Mouse (Mus musculus): ENCODE data around the gene Tmem53.
A peak's percentile ranks its signal among the peaks of the same experiment; 100 is the strongest.
"Not testable (repeated sequence)": the region's sequence is repeated elsewhere in the genome, so short reads cannot be mapped to it uniquely, and the experiment has no call there.

Gene Tmem53

DNA sequence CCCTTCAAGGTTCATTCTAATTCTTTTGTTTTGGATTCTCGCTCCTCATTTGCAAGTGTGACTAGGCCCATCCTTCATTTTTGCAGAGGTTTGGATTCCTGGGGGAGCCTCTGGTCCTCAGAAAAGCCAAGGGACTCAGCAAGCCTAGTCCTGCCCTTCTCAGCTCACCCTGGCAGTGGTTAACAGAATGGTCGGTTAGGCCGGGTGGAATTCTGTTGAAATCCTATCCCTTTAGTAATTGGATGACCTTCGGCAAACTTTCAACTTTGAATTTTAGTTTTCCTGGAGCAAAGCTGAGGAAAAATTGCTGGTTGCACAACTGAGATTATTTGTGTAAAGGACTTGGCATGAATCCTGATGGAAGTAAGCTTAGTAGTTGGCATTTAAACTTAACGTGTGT, 600 bp downstream of the Tmem53 start:
- no peak for DNase-seq (ENCODE audit: low spot score)

DNA sequence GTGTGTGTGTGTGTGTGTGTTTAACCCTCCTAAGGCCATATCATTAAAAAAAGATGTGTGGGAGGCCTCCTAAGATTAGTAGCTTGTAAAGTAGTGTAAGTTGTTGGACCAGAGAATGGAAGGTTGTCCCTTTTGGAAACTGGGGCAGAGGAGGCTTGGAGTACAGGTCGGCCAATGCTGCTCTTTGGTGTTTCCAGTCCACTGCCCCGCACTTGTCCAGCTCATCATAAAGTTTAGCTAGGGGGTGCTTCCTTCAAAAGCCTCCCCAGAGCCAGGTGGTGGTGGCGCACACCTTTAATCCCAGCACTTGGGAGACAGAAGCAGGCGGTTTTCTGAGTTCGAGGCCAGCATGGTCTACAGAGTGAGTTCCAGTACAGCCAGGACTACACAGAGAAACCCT, 1.0 kb downstream of the Tmem53 start:
- DNase-seq (ENCODE audit: low spot score) = no peak

DNA sequence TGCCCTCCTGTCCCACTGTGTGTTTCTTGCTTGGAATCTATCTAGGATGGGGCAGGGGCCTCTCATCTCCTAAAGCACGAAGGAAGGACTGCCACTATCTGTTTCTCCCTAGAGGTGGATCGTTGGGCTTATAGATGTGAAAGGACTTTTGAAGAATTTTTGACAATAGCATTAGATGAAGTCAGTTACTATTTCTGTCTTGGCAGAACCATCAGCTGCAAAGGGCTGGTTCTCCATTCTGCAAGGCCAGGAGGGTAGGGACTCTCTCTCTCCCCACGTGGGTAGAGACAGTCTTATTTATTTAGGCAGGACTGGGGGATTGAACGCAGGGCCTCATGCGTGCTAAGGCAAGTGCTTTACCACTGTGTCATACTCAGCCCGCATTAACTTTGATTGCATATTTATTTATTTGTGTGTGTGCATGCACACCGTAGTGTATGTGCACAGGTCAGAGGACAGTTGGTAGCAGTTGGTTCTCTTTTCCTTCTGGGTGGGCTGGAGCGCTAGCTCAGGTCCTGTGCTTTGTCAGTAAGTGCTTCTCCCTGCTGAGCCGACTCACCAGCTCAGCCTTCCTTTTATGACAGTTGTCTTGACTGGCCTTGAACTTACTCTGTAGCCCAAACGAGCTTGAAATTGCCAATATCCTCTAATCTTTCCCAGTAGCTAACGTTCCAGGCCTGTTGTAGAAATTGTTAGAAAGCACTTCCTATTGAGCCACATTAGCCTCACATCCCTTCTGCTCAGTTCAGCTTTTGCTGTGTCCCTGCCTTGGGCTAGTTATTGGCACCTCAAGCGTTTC, 1.7 kb downstream of the Tmem53 start:
- no peak for DNase-seq (ENCODE audit: low spot score)

DNA sequence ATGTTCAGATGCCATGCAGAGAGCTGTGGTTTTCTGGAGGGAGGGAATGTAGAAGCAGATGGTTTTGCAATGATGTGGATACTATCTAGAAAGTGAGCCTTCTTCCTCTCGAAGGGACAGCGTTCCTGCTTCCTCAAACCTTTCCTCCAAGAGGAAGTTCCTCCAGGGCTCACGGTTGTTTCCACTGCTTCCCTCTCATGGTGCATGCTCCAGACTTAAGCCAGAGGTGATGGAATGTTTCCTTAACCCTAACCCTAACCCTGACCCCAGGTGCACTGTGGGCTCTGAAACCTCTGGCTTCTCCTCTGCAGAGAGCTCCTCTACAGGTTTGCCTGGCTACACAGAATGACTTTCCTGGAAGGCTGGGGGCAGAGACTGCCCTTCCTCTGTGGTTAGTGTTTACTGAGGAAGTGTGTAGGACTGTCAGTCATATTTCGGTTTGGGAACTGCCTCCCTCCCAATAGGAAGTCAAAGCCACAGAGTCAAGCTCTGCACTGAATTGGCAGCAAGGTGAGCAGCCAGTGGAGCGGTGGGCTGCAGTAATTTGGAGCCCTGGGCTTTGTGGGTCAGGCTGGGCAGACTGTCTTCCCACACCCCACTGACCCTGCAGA, 2.4 kb downstream of the Tmem53 start:
- DNase-seq (ENCODE audit: low spot score) = no peak

DNA sequence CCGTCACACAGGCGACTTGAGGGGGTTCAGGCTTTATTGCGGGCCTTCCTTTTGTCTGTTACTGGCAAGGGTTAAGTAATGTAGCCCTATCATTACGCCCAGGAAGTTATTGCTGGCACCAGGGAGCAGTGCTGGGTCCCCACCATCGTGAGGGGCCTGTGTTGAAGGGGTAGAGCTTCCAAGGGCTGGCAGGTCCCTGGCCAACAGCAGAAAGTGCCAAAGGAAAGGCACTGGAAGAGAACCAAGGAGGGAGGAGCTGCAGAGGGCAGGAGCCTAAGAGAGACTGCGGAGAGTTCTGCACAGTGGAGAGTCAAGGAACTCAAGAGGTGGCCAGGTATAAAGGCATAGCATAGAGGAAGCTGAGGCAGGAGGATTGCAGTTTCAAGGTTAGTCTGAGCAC, 2.9 kb downstream of the Tmem53 start:
- DNase-seq (ENCODE audit: low spot score) = no peak

DNA sequence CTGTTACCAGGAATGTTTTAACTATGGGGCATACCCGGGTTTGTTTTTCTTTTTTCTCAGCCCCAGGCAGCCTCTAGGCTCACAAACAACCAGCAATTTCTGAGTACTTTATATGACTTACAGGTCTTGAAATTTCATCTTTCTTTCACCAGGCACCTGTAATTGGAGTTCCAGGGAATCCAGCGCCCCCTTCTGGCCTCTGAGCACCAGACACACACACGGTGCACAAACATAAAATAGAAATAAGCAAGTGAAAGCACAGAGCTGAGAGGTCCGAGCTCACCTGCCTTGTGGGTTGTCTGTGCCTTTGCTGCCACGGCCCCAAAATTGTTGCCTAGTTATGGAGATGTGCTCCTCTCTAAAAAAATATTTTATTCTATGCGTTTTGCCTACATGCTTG, 8.2 kb downstream of the Tmem53 start:
- not testable (repeated sequence) for DNase-seq (ENCODE audit: low spot score)

DNA sequence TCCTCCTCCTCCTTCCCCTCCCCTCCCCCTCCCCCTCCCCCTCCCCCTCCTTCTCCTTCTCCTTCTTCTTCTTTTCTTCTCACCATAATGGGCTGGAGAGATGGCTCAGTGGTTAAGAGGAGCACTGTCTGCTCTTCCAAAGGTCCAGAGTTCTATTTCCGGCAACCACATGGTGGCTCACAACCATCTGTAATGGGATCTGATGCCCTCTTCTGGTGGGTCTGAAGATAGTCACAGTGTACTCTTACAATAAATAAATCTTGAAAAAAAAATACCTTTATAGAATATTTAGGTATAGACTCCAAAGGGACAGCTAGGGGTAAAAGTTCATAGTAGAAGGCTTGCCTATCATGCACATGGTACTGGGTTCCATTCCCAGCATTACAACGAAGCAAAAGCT, 9.5 kb downstream of the Tmem53 start:
- no peak for DNase-seq (ENCODE audit: low spot score)

DNA sequence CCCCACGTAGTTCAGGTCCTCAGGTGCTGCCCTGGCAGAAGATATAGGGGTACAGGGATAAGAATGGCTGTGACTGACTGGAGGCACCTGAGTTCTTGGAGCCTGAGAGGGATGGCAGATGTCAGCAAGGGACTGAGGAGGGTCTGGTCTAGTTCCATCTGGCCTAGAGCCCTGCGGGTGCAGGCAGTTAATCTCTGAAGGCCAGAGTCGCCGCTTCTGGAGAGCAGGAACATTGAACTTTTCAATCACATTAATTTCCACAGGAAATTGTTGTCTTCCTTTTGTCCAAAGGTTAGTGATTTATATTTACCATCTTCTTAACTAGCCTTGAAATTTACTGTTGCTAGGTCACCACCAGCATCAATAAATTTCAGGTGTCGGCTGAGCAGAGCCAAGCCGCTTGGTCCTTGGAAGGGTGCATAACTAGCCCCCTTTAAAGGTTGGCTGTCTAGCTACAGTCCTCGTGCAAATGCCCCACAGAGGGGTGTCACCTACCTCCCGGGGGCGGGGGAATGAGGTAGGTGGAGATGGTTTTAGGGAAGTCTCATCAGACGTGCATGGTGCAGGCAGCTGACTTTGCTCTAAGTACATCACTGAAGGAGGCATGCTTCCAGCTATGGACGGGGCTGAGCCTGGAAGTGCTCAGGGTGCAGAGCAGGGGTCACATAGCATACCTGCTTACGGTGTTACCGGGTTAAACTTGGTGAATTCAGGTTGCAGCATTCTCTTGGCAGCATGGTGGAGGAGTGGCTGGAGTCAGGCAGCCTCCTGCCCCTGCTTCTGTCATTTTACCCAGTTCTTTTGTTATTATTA, 10.6 kb downstream of the Tmem53 start:
- no peak for DNase-seq (ENCODE audit: low spot score)

DNA sequence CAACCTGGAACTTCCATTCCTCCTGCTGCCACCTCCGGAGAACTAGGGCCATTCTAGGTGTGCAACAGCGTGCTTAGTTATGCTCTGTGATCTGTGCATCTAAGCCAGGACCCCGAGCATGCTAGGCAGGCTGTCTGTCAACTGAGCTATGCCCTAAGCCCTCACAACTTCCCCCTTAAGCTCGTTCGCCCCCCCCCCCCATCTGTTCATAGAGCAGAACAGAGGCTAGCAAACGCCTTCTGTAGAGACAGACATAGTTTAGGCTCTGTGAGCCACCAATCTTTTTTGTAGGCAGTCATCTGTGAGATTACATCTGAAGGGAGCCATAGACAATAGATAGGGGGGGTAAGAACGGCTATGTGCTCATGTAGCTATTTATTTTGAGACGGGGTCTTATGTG, 11.2 kb downstream of the Tmem53 start:
- peak; percentile 57 for DNase-seq (ENCODE audit: low spot score)

DNA sequence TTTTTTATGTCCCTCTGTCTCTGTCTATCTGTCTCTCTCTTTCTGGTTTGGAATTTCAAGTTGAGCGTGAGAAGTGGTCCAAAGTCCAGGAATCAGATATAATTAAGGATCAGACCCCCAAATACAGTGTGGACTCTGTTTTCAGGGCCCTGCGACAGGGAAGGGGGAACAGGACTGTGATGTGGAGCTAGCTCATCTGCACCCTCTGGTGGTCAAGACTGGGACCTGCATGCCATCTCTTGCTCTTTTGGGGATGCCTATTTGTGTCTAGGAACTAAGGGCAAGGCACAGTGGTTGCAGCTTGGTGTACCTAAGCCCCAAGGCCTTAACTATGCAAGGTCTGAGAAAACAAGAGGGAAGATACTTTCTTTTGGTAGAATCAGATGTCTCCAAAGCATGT, 15.5 kb downstream of the Tmem53 start:
- peak; percentile 93 for DNase-seq (ENCODE audit: low spot score)

DNA sequence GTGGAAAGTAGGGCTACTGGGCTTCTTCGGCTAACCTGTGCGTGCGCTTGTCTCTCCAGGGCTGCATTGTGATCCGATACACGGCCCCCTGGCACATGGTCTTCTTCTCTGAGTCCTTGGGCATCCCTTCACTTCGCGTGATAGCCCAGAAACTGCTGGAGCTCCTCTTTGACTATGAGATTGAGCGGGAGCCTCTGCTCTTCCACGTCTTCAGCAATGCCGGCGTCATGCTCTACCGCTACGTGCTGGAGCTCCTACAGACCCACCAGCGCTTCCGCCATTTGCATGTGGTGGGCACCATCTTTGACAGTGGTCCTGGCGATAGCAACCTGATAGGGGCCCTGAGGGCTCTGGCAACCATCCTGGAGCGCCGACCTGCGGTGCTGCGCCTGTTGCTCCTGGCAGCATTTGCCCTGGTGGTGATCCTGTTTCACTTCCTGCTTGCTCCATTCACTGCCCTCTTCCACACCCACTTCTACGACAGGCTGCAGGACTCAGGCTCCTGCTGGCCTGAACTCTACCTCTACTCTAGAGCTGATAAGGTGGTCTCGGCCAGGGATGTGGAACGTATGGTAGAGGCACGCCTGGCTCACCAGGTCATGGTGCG, 16.2 kb downstream of the Tmem53 start:
- no peak for DNase-seq (ENCODE audit: low spot score)

DNA sequence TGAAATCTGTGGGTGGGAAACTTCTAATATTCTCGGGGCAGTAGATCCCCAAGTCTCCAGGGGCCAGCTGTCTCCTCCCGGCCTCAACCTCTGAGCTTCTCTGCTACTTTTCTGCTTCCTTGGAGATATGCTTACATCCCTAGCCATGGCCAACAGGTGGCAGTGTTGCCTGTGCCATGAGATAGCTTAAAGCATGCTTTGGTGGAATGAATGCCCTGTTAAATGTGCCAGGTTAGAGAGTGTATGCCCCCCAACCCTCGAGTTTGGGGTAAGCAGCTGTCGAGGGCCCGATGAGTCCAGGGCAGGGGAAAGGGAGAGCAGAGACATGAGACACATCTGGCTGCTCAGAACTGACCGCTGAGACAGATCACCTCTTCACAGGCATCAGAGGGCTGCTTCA, 18.5 kb downstream of the Tmem53 start:
- peak; percentile 92 for DNase-seq (ENCODE audit: low spot score)

DNA sequence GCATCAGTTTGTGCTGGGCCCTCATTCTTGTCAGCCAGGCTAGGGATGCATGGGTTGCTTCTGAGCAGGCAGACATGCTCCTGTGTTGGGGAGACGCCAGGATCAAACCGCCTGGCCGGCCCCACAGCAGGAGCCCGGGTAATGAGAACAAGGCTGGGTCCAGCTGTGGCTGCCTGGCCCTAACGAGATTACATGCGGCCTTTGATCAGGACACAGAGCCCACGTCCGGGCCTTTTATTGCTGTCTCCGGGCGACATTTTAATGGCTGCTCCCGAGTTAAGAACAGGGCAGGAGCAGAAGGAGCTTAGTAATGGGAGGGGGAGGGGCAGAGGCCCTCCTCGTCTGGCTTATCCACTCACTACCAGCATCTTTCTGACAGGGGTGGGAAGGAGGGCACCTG, 20.7 kb downstream of the Tmem53 start:
- DNase-seq (ENCODE audit: low spot score) = peak; percentile 72

DNA sequence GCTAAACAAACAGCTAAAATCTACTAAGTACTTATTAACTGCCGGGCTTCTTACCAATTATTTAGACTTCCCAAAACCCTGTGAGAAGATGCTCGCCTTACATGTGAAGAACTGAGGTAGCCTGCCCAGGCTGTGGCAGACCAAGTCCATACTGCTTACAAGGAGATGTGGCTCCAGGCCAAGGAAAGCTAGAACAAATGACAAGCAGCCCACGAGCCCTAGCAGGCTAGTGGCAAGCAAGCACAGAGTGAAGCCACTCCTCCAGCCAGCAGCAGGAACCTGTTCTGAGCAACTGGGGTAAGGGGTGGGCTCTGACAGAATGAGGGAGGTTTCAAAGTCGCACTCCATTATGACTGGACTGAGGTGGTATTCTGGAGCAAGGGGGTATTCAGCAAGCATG, 23.0 kb downstream of the Tmem53 start:
- DNase-seq (ENCODE audit: low spot score) = no peak

DNA sequence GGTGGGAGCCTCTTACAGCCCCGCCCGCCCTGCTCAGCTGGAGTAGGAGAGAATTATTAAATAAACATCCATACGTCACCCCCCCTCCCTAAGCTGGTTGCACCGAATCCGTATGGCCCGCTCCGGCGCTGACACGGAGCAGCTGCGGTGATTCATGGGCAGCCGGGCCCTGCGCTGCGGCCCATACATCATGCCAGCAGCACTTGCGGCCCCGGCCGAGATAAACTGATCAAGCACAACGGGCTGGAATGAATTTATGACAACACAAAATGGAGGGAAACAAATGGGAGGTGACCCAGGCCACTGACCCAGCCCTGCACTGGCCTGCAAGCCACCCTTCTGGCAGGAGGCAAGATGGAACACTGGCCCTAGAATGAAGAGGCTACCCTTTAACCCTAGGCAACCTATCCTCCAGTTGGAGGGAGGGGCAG, 24.5 kb downstream of the Tmem53 start:
- no peak for DNase-seq (ENCODE audit: low spot score)

DNA sequence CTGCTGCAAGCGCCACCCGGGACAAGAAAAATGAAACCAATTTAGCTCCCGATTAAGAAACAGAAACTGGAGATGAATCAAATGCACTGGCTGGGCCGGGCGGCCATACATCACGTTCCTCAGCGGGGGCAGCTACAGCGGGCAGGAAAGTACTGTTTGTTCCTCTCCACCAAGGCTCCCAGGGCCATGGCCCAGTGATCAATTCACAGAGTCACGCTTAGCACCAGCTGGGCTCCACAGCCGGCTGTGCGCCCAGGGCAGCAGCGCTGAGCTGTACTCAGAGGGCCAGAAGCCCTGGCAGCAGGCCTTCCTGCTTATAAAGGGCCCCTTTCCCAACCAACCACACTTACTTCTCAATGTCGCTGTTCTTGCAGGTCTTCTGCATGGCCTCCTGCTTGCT, 25.3 kb downstream of the Tmem53 start:
- DNase-seq (ENCODE audit: low spot score) = no peak

DNA sequence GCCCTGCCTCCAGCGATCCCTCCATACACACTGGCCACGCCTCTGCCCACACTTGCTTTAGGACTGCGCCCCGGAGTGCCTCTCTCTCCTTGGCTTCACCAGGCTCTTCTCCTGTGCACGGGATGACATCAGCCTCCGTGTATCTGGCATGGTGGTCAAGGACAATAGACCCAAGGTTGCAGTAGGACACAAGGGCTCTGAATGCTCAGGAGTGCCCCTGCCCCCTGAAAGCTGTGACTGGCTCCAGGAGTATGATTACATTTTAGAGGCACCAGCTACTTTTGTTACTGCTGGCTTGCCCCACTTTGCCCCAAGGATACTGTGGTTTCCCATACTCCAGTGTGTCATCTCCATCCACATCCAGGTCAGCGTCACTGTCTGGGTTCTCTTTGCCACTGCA, 25.9 kb downstream of the Tmem53 start:
- no peak for DNase-seq (ENCODE audit: low spot score)

DNA sequence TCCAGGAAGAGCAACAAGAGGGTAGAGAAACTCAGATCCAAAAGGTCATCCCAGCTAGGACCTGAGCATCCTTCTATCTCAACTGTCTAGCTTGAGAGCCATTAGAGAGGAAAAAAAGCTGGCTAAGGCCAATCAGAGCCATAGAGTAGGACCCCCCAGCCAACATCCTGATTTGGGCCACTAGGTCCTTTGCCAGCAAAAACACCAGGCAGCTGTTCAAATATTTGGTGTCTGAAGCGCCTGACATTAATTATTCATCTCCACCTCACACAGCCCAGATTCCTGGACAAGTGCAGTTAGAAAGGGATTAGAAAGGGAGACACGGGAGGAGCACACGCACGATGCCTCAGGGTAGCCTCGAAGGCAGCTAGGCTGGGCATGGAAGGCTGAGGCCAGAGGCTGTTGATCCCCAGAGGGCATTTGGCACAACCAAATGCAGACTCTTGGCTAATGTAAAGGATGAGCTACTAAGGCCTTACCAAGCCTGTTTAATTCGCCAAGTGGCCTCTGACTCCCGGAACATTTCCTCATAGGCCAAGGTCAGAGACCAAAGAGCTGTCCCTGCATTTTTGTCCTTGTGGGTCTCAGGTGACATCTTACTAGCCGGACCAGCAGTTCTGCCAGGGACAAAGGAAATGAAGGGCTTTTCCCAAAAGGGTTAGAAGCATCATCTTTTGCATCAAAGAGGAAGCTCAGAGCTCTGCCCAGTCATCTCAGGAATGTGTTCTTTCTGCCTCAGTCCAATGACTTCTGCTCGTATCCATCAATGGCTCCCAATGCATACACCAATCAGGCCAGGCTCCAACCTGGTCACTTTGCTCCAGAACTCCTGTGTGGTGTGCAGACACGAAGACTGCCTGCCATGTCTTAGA, 26.9 kb downstream of the Tmem53 start:
- no peak for DNase-seq (ENCODE audit: low spot score)

DNA sequence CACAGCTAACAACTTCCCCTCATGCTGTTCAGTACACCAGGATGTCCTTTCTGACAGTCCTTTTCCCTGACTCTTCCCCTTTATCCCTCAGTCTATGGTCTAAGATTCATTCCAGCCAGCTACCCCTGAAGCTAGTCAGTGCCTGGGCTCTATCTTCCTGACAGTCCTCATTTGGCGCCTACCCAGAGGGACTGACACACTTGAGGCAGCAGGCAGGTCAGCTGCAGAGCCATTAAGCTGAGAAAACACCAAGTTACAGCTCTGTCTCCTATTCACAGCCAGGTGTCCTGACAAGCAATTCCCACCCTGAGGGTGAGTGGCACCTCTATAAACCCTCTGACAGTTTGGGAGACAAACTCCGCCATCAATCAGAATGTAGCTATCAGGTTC, 27.5 kb downstream of the Tmem53 start:
- no peak for DNase-seq (ENCODE audit: low spot score)

DNA sequence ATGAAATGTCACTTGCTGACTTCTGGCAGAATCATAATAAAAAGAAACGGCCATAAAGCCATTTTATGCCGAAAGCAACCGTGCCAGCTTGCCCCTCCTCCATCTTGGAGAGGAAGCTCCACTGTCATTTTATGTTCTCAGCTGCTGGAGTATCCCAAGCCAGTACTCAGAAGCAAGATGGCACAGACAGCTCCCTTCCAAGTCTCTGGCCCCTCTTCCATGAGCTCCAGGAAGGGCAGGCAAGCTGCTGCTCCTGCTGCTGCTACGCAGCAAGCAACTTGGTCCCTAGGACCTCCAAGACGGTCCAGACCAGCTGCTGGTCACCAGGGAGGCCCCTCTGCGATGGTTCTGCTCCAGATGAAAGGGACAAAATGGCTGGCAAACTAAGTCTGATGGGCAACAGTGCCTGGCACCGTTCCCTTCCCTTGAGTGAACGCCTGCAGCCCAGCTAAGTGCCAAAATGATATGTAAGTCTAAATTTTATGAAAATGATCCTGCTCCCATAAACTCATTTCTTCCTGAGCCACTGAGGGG, 28.7 kb downstream of the Tmem53 start:
- DNase-seq (ENCODE audit: low spot score) = no peak

DNA sequence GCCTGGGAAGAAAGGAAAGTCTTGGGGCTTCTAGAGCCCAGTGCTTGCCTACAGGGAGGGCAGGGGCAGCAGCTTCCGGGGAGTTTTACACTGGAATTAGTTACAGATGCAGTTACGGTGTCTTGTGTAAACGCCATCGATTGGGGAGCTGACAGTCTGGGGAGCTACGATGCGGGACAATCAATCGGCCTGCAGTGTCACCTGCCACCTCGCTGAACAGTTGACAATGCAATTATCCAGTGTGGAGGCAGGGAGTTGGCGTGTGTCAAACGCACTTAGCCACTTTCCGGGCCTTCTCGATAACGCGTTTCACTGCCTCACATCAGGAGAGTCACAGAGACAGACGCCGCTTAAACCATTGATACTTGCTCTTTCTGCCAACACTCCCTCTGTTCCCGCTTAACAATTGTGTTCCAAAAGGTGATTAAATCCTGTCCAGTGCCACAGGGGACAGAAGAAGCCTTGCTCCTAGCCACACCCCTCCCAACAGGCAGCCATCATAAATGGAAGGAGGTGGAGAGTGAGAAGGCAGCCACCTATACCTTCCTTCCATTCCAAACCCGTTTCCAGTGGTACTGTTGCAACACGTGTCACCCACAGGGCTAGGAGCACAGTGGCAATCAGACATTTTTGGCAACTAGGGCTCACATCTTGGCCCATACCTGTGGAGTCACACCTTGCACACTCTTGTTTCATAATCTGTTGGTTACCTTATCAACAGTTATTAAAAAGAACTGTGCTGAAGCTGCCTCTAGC, 29.5 kb downstream of the Tmem53 start:
- DNase-seq (ENCODE audit: low spot score) = peak; percentile 23

Measured in retina, embryonic 14.5 days (tissue).